Mouse (Mus musculus) intestine, embryonic 16.5 days (tissue): ENCODE measurements around the gene Cabp1. TPM values are rescaled to one million over a fixed set of nuclear protein-coding genes. Genes with fewer than 3 reads are reported as not detected.

Experiments
- ATAC-seq: fragments of 200-750 bp; cut with Nextera tagmentation; 2 replicates; pipeline ENCODE4 v1.8.0; 2017; ENCODE audit warnings: moderate TSS enrichment, moderate library complexity
- H3K27ac ChIP-seq: fragments of 300-500 bp; sonication (generic); 2 replicates; pipeline ENCODE4 v1.5.1; 2014; ENCODE audit warnings: mild to moderate bottlenecking, low read length
- H3K27me3 ChIP-seq: fragments of 300-500 bp; sonication (generic); replicated peaks from 2 replicates; pipeline ENCODE4 v1.6.1; 2014; ENCODE audit warnings: low read length, control low read depth, mixed read lengths; ENCODE audit not compliant: control insufficient read depth, insufficient read depth
- H3K36me3 ChIP-seq: fragments of 300-500 bp; sonication (generic); 2 replicates; pipeline ENCODE4 v1.6.1; 2014; ENCODE audit warnings: low read length, control low read depth; ENCODE audit not compliant: control insufficient read depth, insufficient read depth
- H3K4me1 ChIP-seq: fragments of 300-500 bp; sonication (generic); 2 replicates; pipeline ENCODE4 v1.6.1; 2014; ENCODE audit warnings: low read length, control low read depth, mixed read lengths; ENCODE audit not compliant: control insufficient read depth, insufficient read depth
- H3K4me2 ChIP-seq: fragments of 300-500 bp; sonication (generic); 2 replicates; pipeline ENCODE4 v1.6.1; 2014; ENCODE audit warnings: low read depth, low read length, control low read depth
- H3K4me3 ChIP-seq: fragments of 300-500 bp; sonication (generic); 2 replicates; pipeline ENCODE4 v1.5.1; 2014; ENCODE audit warnings: mild to moderate bottlenecking, low read length
- H3K9ac ChIP-seq: fragments of 300-500 bp; sonication (generic); 2 replicates; pipeline ENCODE4 v1.6.1; 2014; ENCODE audit warnings: low read depth, low read length
- H3K9me3 ChIP-seq: fragments of 300-500 bp; sonication (generic); 2 replicates; pipeline ENCODE4 v1.6.1; 2016; ENCODE audit warnings: low read length, control low read depth; ENCODE audit not compliant: control insufficient read depth
- WGBS: fragments of 180-500 bp; shearing (Covaris S2); extraction: QIAGEN DNeasy Blood & Tissue Kit; methylation state at CpG from one replicate; pipeline ENCODE4 v1.1.7; 2014; 5-methylcytosine and 5-hydroxymethylcytosine counted together
- polyA plus RNA-seq: library from polyadenylated mRNA; unstranded; fragments of >200 nt; fragmentation: Nextera tagmentation; extraction: Ambion mirVana; gene quantifications from 2 replicates; pipeline ENCODE4 v1.2.1, GENCODE M21; 2015

The Cabp1 gene
- polyA plus RNA-seq, 1 experiment from 2014 or later = 1.2 TPM

- WGBS = 58% methylated on average over 6 of the region's 6 CpGs
- no peak overlapping the region for H3K4me2 ChIP-seq
- H3K9me3 ChIP-seq = no peaks in the 10 kb centered on the region
- no peak overlapping the region for H3K4me3 ChIP-seq
- H3K27me3 ChIP-seq = 0 out of 2 replicates have a peak, but pooled peaks cover 2% of the 10 kb centered on the region
- no peak for ATAC-seq
- no peak overlapping the region for H3K27ac ChIP-seq
- H3K36me3 ChIP-seq = no peaks in the 10 kb centered on the region
- no peak overlapping the region for H3K9ac ChIP-seq
- H3K4me1 ChIP-seq = peaks cover 5% of the 10 kb centered on the region
Observed at GRCm38 (mm10) chr5:115232516-115232915, 38.3 kb upstream of the Cabp1 start.

GRCm38 (mm10) chr5:115231552-115232120 is 37.5 kb upstream of the Cabp1 start:
- Histone ChIP-seq H3K4me3 (no peak overlapping the region), H3K27me3 (0 out of 2 replicates have a peak, but pooled peaks cover 2% of the 10 kb centered on the region), H3K36me3 (no peaks in the 10 kb centered on the region), H3K4me1 (peaks cover 5% of the 10 kb centered on the region), H3K9me3 (no peaks in the 10 kb centered on the region), H3K27ac (no peak overlapping the region), H3K9ac (no peak overlapping the region), H3K4me2 (no peak overlapping the region)
- no peak for ATAC-seq
- WGBS = 35% methylated on average over 16 of the region's 16 CpGs

- Histone ChIP-seq H3K9me3 (no peaks in the 10 kb centered on the region), H3K9ac (no peak overlapping the region), H3K4me2 (no peak overlapping the region), H3K27me3 (0 out of 2 replicates have a peak, but pooled peaks cover 2% of the 10 kb centered on the region), H3K27ac (no peak overlapping the region), H3K4me3 (no peak overlapping the region), H3K36me3 (no peaks in the 10 kb centered on the region), H3K4me1 (peaks cover 5% of the 10 kb centered on the region)
- ATAC-seq = no peak
- 55% methylated on average over 15 of the region's 15 CpGs for WGBS
Observed at GRCm38 (mm10) chr5:115230830-115231551, 36.8 kb upstream of the Cabp1 start.

DNA sequence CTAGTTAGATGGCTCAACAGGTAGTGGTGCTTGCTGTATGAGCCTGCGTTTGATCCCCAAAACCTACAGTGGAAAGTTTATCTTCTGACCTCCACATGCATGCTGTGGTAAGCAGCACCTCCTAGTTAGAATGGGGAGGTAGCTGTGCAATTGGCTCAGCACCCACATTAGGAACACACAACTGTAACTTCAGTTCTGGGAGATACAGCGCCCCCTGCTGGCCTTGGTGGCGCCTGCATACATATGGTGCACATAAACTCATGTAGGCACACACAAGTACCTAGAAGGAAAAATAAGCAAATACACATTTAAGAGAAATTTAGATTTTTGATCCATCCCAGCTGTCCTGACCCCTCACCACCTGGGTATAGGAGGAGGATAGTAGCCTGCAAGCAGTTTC is 28.3 kb upstream of the Cabp1 start:
- H3K4me1 ChIP-seq = no peaks in the 10 kb centered on the region
- H3K27ac ChIP-seq = no peak overlapping the region
- no peak for ATAC-seq
- no peak overlapping the region for H3K4me2 ChIP-seq
- no peak overlapping the region for H3K4me3 ChIP-seq
- 74% methylated on average over 3 of the region's 3 CpGs for WGBS
- peaks cover 5% of the 10 kb centered on the region; the same call in 1 of the 2 replicates for H3K9me3 ChIP-seq
- H3K36me3 ChIP-seq = no peaks in the 10 kb centered on the region
- no peaks in the 10 kb centered on the region for H3K27me3 ChIP-seq
- H3K9ac ChIP-seq = no peak overlapping the region

DNA sequence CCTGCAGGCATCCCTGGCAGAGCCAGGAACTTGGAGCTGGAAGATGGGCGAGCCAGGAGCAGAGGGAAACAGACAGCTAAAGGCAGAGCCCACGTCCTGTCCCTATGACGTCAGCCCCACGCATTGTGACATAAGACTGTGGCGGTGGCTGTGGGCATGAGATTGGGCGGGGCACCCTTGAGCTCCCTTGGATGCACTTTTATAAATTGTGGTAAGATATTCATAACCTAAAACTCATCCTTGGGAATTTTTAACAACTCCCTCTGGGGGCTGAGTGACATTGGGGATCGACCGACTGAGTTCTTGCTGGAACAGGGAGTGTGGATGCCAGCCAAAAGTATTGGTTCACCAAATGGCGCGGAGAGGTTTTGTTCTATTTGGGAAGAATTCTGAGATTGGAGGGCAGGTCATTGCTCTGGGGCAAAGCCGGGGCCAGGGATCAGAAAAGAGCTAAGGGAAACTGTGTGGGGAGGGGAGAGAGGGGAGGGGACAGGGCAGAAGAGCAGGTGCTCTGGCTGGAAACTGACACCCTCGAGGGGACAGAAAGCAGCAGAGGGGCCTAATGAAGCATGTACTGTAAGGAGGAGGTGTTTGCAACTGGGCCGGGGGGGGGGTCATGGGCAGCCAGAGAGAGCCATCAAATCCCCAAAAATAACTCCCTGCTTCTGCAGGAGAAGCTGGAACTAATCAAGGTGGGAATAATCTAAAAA is 26.9 kb upstream of the Cabp1 start:
- Histone ChIP-seq H3K9ac (no peak overlapping the region), H3K9me3 (peaks cover 5% of the 10 kb centered on the region; the same call in 1 of the 2 replicates), H3K27me3 (no peaks in the 10 kb centered on the region), H3K4me1 (no peaks in the 10 kb centered on the region), H3K4me2 (no peak overlapping the region), H3K27ac (no peak overlapping the region), H3K36me3 (no peaks in the 10 kb centered on the region), H3K4me3 (no peak overlapping the region)
- no peak for ATAC-seq
- WGBS = 40% methylated on average over 13 of the region's 13 CpGs

GRCm38 (mm10) chr5:115217998-115218397 is 23.8 kb upstream of the Cabp1 start:
- peaks cover 5% of the 10 kb centered on the region; the same call in 1 of the 2 replicates for H3K27me3 ChIP-seq
- H3K27ac ChIP-seq = no peak overlapping the region
- no peak for ATAC-seq
- 0 out of 2 replicates have a peak, but pooled peaks cover 3% of the 10 kb centered on the region for H3K4me1 ChIP-seq
- H3K36me3 ChIP-seq = no peaks in the 10 kb centered on the region
- H3K4me3 ChIP-seq = no peak overlapping the region
- WGBS = 92% methylated on average over 12 of the region's 12 CpGs
- peaks cover 5% of the 10 kb centered on the region; the same call in 1 of the 2 replicates for H3K9me3 ChIP-seq
- H3K4me2 ChIP-seq = no peak overlapping the region
- no peak overlapping the region for H3K9ac ChIP-seq

GRCm38 (mm10) chr5:115215273-115216185 is 21.3 kb upstream of the Cabp1 start:
- H3K4me2 ChIP-seq = peak overlapping the region; percentile 66; the same call in 1 of the 2 replicates
- 25% methylated on average over 27 of the region's 27 CpGs for WGBS
- 0 out of 2 replicates have a peak, but pooled peaks have one; percentile 16 for ATAC-seq
- H3K4me3 ChIP-seq = peak overlapping the region; percentile 45
- 0 out of 2 replicates have a peak, but pooled peaks cover 3% of the 10 kb centered on the region for H3K4me1 ChIP-seq
- H3K36me3 ChIP-seq = no peaks in the 10 kb centered on the region
- H3K9me3 ChIP-seq = no peaks in the 10 kb centered on the region
- H3K27ac ChIP-seq = no peak overlapping the region
- peak overlapping the region; percentile 60; the same call in 1 of the 2 replicates for H3K9ac ChIP-seq
- H3K27me3 ChIP-seq = peaks cover 5% of the 10 kb centered on the region; the same call in 1 of the 2 replicates

DNA sequence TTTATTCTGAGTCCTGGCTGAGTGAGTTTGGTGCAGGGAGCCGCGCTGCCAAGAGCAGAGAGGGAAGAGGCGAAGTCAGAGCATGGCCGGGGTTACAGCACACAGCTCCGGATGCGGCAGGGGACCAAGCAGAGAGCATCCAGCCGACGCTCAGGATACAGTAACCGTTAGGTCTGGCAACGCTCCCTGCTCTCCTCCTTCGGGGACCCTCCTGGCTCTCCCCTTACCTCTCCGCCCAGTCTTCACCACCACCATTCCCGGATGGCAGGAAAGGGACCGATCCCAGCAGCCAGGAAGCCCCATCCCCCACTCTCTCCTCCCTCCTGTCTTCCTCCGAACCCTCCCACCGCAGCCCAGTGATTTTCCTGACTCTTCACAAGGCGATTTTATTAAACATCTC is 20.7 kb upstream of the Cabp1 start:
- peak overlapping the region; percentile 66 for H3K4me2 ChIP-seq
- H3K9me3 ChIP-seq = no peaks in the 10 kb centered on the region
- peaks cover 5% of the 10 kb centered on the region; the same call in 1 of the 2 replicates for H3K27me3 ChIP-seq
- H3K36me3 ChIP-seq = no peaks in the 10 kb centered on the region
- H3K9ac ChIP-seq = peak overlapping the region; percentile 60
- 0 out of 2 replicates have a peak, but pooled peaks cover 3% of the 10 kb centered on the region for H3K4me1 ChIP-seq
- peak overlapping the region; percentile 45 for H3K4me3 ChIP-seq
- ATAC-seq = no peak
- H3K27ac ChIP-seq = no peak overlapping the region
- under 1% methylated on average over 17 of the region's 17 CpGs for WGBS
